Mouse (Mus musculus) spleen, postnatal 4 days (tissue): ENCODE results near the gene Olfr1128.
"Not testable (repeated sequence)": the region's sequence is repeated elsewhere in the genome, so short reads cannot be mapped to it uniquely, and the experiment has no call there.

Experiments used
- DNase-seq, 2 experiments: peaks; one replicate each; pipeline ENCODE4 v3.0.0; 2022; ENCODE audit warnings: low spot score in 2 of 2

The Olfr1128 gene

DNA sequence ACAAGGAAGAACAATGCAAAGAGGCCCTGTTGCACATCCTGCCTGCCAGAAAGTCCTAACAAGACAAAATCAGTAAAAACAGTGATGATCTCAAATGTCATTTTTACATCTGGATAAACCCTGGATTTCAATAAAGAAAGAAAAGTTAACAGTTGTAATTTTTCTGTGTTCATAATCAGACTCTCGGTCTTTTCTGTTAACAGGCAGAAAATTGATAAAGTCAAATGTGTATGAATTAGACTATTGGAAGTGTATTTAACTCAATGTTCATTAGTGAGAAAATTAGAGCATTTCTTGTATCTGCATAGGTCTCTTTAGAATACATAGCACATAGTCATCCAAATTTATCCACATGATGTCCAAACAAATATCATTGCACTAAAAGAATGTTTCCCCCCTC, at the start of gene Olfr1128:
Gene Olfr1128, minus strand, starts transcription at position 101 of the 400 bp plus-strand sequence.
- DNase-seq, result no peak

DNA sequence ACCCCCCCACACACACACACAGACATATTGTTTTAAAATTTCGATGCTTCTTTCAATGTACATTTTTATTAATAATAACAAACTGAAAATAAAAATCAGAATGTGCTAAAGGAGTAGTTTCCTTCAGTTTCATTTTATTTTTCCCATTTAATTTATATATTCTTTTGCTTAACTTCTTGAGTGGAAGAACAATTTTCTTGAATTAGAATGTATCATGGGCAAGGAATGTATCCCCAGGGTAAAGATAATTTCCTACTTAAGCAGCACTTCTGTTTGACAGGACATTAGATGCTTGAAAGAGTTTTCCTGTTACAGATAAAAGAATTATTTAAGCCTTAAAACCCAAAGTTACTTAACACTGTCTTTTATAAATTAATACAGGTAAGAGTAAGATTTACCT, 28.3 kb upstream of the Olfr1128 start, which contains the start of gene Olfr1129:
Gene Olfr1129, plus strand, starts transcription at position 301 of the 400 bp plus-strand sequence.
- DNase-seq, result not testable (repeated sequence)

GRCm38 (mm10) chr2:87534826-87535225, 10.5 kb downstream of the Olfr1128 start:
- no peak for DNase-seq

DNA sequence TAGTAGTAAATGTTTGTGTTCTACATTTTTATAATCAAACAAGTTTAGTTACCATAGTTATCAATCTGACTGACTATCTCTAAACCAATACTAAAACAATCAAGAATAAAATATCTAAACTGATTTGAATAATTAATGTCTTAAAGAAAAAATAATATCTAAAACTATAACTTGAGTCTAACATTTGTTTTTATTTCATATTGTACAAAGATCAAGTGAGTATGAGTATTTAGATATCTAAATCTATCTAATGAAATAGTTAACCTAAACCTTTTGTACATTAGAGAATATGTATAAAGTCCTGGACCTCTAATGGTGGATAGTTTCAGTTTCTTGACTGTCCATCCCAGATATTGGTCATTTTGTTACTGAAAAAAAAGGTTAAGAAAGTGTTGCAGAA, 13.8 kb downstream of the Olfr1128 start, which contains the start of gene Olfr153:
Gene Olfr153, plus strand, starts transcription at position 301 of the 400 bp plus-strand sequence.
- DNase-seq, result no peak

GRCm38 (mm10) chr2:87525899-87526616, 19.3 kb downstream of the Olfr1128 start:
- not testable (repeated sequence) for DNase-seq

DNA sequence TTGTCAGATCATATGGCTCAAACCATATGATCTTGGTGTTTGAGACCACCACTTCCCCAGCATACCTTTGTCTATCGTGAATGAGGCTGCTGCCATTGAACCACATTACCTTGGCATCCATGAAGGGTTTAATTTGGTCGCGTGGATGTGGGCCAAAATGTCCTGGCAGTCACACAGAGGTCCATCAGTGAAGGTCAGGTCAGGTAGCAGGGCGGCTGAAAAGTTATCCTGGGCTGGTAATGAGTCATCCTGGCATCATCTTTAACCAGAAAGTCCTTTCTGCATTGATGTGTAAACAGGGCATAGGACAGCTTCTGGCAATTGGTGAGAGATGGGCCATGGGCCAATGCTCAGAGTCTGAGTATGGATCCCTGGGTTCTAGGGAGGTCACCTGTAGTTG, 24.7 kb downstream of the Olfr1128 start:
- no peak for DNase-seq

GRCm38 (mm10) chr2:87516581-87516980, 28.8 kb downstream of the Olfr1128 start:
- DNase-seq, result no peak

- no peak for DNase-seq
Observed at GRCm38 (mm10) chr2:87515457-87516060, 29.8 kb downstream of the Olfr1128 start.

DNA sequence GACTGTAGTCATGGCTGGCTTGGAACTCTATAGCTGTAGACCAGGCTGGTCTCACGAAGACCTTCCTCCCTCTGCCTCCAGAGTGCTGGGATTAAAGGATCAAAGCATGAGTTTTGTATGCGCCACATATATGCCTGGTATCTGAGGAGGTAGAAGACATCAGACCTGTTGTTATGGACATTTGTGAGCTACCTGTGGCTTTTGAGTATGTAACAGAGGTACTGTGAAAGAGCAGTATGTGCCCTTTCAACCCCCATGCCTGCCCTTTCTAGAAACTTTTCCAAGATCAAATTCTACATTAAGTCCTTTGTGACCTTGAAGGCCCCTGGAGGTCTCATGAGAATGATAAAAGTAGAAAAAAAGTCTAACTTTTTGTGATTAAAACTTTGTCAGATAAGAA, 30.3 kb downstream of the Olfr1128 start:
- no peak for DNase-seq

DNA sequence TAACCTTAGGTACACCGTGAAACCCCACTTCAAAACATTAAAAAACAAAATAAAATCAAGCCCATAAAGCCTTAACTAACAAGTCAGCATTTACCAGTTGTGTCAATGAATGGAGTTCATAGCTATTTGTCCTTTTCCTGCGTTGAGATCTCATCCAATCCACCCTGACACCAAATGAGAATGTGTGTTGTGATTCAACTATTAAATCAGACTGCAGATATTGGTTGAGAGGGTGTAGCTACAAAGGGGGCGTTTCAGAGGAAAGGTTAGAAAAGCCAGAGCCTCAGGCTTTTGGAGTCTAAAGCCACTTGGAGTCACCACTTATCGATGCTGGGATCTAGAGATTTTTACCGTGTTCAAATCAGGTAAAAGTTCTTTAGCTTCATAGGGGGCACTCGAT, 39.1 kb downstream of the Olfr1128 start, which contains the start of gene Pramel6:
Gene Pramel6, plus strand, starts transcription at position 301 of the 400 bp plus-strand sequence.
- no peak for DNase-seq

- DNase-seq, result not testable (repeated sequence)
Observed at GRCm38 (mm10) chr2:87496993-87497392, 48.3 kb downstream of the Olfr1128 start, which contains the start of gene Pramel7. TSS of gene Pramel7 (minus strand) at chr2:87497093.
